Mouse (Mus musculus): ENCODE data around the gene Arhgef18.

The Arhgef18 gene

GRCm38 (mm10) chr8:3392771-3393710 lies at the start of gene Arhgef18:
Arhgef18 (plus strand) TSS chr8:3393006.
- peak; percentile 90 to 94 for DNase-seq

DNA sequence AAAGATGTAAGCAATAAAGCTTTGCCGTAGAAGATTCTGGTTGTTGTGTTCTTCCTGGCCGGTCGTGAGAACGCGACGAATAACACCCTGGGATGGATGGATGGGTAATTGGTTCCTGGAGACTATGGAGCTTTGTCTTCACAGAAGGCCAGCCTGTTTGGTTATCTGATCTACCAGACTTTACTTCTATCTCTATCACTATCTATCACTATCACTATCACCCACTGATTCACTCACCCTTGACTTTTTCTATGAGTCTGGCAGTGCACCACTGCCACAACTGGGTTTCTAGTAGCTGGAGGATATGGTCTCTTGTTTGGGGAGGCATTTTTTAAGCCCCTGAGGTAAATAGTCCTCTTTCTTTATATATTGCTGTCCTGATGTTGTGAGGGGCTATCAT lies 47.5 kb upstream of the Arhgef18 start:
- DNase-seq, result no peak

DNA sequence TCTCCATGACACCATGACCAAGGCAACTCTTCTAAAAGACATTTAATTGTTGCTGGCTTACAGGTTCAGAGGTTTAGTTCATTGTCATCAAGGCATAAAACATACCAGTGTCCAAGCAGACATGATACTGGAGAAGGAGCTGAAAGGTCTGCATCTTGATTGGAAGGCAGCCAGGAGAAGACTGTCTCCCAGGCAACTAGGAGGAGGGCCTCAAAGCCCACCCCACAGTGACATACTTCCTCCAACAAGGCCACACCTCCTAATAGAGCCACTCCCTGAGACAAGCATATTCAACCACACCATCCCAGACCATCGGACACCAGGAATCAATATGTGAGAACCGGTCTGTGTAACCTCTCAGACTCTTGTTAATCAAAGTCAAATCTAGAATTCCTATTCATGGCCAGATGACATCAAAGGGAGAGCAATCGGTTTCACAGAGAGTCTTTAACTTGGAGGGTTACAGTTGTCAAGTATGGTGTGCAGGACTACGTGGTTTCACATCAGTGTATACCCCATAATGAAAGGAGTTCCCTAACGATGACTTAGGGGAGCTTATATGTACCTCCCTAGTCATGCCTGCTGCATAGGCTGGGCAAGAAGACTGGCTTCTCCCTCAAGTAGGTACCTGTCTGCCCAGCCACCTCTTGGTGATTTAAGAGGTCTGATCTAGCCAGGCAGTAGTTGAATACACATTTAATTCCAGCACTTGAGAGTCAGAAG lies 46.0 kb upstream of the Arhgef18 start:
- no peak for DNase-seq

DNA sequence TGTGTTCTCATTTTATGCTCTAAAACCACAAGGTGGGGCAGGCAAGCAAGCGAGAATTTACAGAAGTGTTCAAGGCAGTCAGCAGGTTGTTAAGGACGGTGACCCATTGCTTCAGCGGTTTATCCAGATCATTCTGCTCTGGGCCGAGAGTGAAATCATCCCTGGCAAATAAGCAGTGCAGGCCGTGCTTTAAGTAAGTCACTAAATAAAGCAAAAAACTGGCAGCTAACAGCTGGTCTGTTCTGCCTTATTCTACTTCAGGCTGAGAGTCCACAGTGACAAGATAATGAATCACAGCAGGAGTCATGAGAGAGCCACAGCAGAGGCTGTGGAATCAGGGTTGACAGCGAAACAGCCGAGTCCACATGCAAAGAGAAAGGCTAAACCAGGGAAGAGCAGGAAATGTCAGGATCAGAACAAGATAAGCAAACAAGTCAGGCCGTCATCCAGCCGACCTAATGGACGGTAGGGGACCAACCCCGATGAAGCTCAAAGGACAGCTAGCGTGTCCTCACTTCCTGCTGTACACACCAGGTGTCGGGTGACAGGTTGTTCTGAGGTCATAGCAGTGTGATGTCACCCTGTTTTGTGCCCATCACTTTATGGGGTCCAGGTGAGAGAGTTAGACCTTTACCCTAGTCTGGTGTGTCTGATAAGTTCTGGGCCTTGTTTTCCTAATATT lies 44.5 kb upstream of the Arhgef18 start:
- no peak for DNase-seq

- no peak for DNase-seq
Measured at GRCm38 (mm10) chr8:3350747-3351146, 42.1 kb upstream of the Arhgef18 start.

GRCm38 (mm10) chr8:3352715-3353114 lies 40.1 kb upstream of the Arhgef18 start:
- DNase-seq, result no peak

DNA sequence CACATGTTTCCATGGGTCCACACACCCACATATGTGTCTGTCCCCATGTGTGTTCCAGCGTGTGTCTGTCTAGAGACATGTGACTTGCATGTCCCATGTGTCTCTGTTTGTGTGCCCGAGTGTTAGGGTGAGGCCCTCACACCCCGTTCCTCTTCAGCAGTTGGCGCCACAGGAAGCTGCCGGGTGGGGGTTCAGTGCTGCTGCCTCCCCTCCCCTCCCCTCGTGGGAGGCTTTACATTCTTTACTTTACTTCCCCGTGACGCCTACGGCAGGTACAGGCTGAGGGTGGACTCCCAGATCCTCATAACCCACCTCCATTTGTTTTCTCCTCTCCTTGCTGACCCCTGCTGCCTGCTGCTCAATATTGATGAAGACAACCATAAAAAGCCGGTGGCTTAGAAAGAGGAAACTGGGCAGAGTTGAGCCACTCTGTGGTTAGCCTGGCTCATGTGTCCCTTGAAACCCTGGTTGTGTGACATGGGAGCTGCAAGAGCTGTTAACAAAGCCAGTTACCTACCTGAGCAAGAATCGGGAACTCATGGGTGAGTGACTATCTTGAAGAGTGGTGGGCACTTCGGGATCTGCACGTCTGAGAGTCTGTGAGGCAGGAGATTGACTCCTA lies 39.5 kb upstream of the Arhgef18 start, which contains the start of gene A430078G23Rik:
A430078G23Rik (plus strand) TSS at position 227 of the 622 bp plus-strand sequence.
- no peak for DNase-seq

- DNase-seq, result no peak
Measured at GRCm38 (mm10) chr8:3353811-3354442, 38.9 kb upstream of the Arhgef18 start.

DNA sequence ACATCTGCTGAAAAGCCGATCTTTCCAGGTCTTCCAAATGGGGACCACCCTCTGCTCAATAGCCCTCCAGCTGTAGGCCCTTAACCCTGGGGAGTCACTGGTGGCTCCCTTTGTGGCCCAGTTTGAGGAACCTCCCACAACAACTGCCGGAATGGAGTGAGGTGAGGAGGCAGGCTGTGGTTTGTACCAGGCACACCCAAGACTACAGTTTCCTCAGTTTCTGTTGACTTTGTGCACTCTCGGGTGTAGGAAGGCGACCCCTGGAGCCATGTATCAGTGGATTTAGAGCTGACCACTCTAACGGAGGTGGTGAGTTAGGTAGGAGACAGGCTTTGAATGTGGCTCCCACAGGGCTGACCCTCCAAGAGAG lies 38.4 kb upstream of the Arhgef18 start:
- DNase-seq, result no peak

GRCm38 (mm10) chr8:3355586-3355985 lies 37.2 kb upstream of the Arhgef18 start:
- DNase-seq, result no peak

- peak; percentile 93 to 94 for DNase-seq
Measured at GRCm38 (mm10) chr8:3358060-3358459, 34.7 kb upstream of the Arhgef18 start.

DNA sequence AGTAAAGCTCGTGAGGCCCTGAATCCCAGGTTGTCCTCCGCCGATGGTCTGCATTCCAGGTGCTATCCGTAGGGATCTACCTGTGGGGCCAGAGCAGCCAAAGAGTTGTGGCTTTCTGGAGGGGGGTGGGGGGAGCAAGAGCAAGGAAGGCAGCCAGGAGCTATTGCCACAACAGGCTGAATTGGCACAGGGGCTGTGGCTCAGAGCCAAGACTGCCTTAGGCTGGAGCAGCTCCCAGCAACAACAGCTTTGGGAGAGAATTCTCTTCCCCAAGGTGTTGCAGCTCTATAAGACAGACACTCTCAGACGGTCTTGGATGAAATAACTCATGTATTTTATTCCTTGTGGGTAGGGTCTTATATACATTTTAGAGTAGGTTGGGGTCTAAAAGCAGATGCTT lies 25.7 kb upstream of the Arhgef18 start:
- no peak for DNase-seq

DNA sequence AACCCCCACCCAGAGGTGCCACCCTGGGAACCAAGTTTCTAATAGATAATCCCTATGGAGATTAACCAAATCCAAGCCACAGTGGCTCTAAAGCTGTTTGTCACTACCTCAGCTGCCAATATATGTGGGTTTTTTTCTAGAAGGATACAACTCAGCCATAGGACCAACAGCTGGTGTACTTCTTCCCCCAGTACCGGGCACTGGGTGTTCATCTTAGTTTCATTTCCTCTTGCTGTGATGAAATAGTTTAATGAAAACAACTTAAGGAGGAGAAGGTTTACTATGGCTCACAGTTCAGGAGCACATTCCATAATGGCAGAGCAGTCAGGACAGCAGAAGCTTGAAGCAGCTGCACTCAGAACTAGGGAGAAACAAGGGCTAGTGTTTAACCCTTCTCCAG lies 24.7 kb upstream of the Arhgef18 start:
- no peak for DNase-seq

GRCm38 (mm10) chr8:3375748-3376147 lies 17.1 kb upstream of the Arhgef18 start:
- DNase-seq, result peak in 1 of 2 experiments; percentile 21

- DNase-seq, result no peak
Measured at GRCm38 (mm10) chr8:3376641-3377274, 16.0 kb upstream of the Arhgef18 start.

DNA sequence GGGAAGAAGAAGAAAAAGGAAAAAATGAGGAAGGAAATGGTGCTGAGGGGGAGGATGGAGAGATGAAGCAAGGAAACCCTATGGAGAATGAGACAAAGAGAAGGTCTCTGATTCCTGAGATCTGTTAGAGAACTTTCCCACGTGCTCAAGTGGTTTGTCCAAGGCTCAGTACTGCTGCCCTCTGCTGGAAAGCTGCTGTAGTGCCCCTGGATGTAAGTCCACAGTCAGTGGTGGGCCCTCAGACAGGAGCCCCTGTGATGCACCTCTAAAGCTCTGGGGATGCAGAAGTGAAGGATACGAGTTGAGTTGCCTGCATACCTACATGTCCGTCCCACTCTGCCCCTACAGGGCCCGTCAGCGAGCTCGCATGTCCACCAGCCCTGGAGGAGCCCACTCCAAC lies 5.5 kb upstream of the Arhgef18 start:
- DNase-seq, result peak; percentile 87 to 89

DNA sequence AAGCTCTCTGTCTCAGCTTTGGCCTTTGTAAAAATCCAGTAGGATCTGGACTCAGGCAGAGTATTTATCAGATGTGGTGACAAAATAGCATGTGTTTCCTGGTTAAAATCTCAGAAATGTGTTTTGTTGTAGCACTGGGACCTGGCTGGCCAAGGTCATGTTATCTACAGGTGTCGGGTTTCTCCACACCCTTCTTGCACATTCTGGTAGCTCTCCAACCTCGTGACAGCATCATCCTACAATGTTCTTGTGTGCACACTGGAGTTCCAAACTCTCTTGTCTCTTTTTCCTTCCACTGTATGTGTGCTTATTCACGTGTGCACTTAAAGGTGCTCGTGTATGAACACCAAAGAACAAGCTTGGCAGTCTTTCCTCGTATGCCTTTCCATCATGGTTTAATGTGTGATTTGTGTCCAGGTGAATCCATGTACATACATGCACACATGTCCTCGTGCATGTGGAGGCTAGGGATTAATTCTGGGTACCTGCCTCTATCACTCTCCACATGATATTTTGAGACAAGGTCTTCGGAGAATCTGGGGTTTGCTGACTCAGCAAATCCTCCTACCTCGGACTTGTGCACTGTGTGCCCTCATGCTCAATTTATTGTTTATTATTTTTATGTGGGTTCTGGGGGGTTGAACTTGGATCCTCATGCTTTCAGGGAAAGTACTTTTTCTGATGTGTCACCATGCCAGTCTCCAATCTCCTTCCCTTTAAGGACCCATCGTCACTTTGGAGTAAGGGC lies 4.0 kb upstream of the Arhgef18 start:
- DNase-seq, result no peak

DNA sequence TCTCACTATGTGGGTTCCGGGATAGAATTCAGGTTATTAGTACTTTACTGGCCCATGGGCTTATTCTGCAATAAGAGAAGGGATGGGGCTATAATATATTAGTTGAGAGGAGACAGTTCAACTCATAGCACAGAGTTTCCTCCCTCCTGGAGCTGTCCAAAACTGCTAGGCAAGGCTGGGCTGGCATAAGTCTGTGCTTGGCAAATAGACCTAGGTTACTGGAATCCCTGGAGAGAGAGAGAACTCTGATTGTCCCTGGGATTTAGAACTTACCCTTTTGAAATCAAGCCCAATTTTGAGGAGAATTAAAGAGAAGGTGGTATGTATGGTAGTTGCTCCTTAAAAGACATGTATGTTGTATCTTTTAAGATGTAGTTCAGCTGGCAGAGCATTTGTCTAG lies 3.3 kb upstream of the Arhgef18 start:
- DNase-seq, result no peak

GRCm38 (mm10) chr8:3392293-3392692 lies 513 bp upstream of the Arhgef18 start:
- no peak for DNase-seq

DNA sequence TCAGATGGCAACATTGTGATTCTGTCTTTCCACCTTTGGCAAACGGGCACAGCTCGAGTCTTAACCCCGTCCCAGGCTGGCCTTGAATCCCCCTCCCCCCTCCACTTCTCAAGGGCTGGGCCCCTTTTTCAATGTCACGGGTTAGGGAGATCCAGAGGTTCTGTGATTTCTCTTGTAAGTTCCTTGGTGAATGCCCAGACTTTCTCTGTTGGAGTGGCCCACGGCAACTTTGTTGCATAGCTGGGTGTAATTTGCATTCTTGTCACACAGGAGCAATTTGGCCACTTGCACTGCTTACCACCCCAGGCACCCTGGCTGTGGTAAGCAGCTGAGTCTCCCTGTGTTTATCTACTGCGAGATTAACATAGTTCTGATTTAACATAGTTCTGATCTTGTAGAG lies 1.8 kb downstream of the Arhgef18 start:
- peak; percentile 29 to 51 for DNase-seq

DNA sequence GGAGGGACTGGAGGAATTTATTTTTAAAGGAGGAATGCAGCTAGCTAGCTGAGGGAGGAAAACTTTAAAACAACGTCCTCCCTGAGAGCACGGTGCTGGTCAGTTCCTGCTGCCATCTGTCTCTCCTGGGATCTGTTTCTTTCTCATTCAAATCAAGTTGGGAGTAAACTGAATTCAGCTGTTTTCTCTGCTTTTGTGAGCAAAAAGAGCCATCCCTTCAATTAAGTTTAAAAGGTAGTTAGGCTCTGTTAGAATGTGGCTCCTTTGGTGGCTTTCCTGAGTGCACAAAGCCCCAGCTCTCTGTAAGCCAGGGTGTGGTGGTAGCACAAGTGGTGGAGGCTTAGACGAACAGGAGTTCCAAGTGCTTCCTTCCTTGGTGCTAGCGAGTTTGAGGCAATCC lies 2.4 kb downstream of the Arhgef18 start:
- DNase-seq, result no peak

All from kidney, postnatal 4 days (tissue).